ENCODE assay signal across 9 mouse cellular contexts in the genomic region with DNA sequence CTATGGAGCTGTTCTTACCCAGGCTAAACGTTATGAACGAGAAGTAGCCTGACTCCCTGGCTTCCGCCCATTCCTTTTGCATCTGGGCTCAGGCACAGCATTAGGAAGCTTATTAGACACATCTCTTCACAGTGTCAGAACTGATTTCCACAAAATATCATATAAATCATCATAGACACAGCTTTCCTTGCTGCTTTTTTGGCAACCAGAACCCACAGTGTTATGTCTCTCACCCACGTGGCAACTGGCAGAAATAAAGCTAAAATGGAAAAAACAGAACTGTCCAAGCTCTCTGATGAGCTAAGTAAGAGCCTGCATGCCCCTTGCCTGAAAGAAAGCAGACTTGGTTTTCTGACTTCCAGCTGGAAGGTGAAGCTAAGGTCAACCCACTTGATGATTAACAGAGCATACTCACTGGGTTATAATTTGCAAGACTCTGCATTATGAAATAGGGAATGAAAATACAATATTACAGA.
A peak's percentile ranks its signal among the peaks of the same experiment; 100 is the strongest.
DNase-seq lines count a peak whose midpoint lies in the region; ATAC-seq and TF ChIP-seq lines count a peak whose summit lies in the region.
"Had no signal": no experiment of that assay in that cellular context is flagged by ENCODE, and none has a peak within 500 bp of the region (broad histone marks: within the 10 kb centered on the region; RNA-seq: fewer than 3 reads in every experiment).

No protein-coding gene starts in this region.

- ATAC-seq in intestine, embryonic 14.5 days (replicated peaks; ENCODE audit: low FRiP score, low TSS enrichment, low read depth): peak; percentile 91
- ATAC-seq in intestine, postnatal 0 days: no peak
- peak; percentile 88; the same call in 1 of the 2 replicates for ATAC-seq in kidney, embryonic 16.5 days (ENCODE audit: low FRiP score, low TSS enrichment)

- peaks cover 12% of the 10 kb centered on the region; the same call in 1 of the 2 replicates for H3K4me1 ChIP-seq in intestine, embryonic 14.5 days (replicated peaks; ENCODE audit: control insufficient read depth, insufficient read depth, low read length)
- H3K4me1 ChIP-seq in intestine, postnatal 0 days (replicated peaks; ENCODE audit: control insufficient read depth, insufficient read depth, low read length): no peaks in the 10 kb centered on the region
- H3K4me1 ChIP-seq in kidney, embryonic 16.5 days (ENCODE audit: insufficient read depth, low read length): peaks cover 5% of the 10 kb centered on the region; the same call in 1 of the 2 replicates

- peak overlapping the region; percentile 74 for H3K27ac ChIP-seq in intestine, embryonic 14.5 days (ENCODE audit: low read depth)
- no peak overlapping the region for H3K27ac ChIP-seq in intestine, postnatal 0 days (ENCODE audit: low read depth, low read length)
- peak overlapping the region; percentile 77 for H3K27ac ChIP-seq in kidney, embryonic 16.5 days (ENCODE audit: low read length)

- H3K9ac ChIP-seq in intestine, embryonic 14.5 days (ENCODE audit: low read length): no peak overlapping the region
- H3K9ac ChIP-seq in intestine, postnatal 0 days (ENCODE audit: low read depth, low read length): no peak overlapping the region
- no peak overlapping the region for H3K9ac ChIP-seq in kidney, embryonic 16.5 days (replicated peaks; ENCODE audit: low read length)

- no peaks in the 10 kb centered on the region for H3K9me3 ChIP-seq in intestine, embryonic 14.5 days (ENCODE audit: control insufficient read depth, low read length)
- H3K9me3 ChIP-seq in intestine, postnatal 0 days (ENCODE audit: control insufficient read depth): no peaks in the 10 kb centered on the region
- H3K9me3 ChIP-seq in kidney, embryonic 16.5 days (ENCODE audit: low read length): no peaks in the 10 kb centered on the region

- H3K36me3 ChIP-seq in intestine, embryonic 14.5 days (ENCODE audit: control insufficient read depth, insufficient read depth, low read length): no peaks in the 10 kb centered on the region
- no peaks in the 10 kb centered on the region for H3K36me3 ChIP-seq in intestine, postnatal 0 days (ENCODE audit: control insufficient read depth, insufficient read depth)
- H3K36me3 ChIP-seq in kidney, embryonic 16.5 days (ENCODE audit: insufficient read depth, low read length): no peaks in the 10 kb centered on the region

- no peak for TF ChIP-seq CTCF in intestine, postnatal 0 days (IDR thresholded peaks at IDR 0.05; ENCODE audit: low read depth)

- peak; percentile 60 for DNase-seq in intestine, embryonic 14.5 days (ENCODE audit: low spot score)
- peak; percentile 35 for DNase-seq in embryo, embryonic 11 days
- DNase-seq in skeletal muscle tissue, adult 2 months (ENCODE audit: low read depth, low spot score): peak; percentile 19
- no peak for DNase-seq in urinary bladder, postnatal 10 days (ENCODE audit: low spot score)
- no peak for DNase-seq in adrenal gland, postnatal 14 days
- DNase-seq in cerebellum, postnatal 10 days: no peak
- DNase-seq: lung, adult 2 months had no signal

- 17% methylated on average over 4 of the region's 4 CpGs for WGBS in intestine, embryonic 14.5 days
- WGBS in intestine, postnatal 0 days: 47% methylated on average over 4 of the region's 4 CpGs
- 65% methylated on average over 4 of the region's 4 CpGs for WGBS in kidney, embryonic 16.5 days

- H3K27me3 ChIP-seq in intestine, embryonic 14.5 days (replicated peaks; ENCODE audit: control insufficient read depth, insufficient read depth, low read length): no peaks in the 10 kb centered on the region
- H3K27me3 ChIP-seq in intestine, postnatal 0 days (replicated peaks; ENCODE audit: control insufficient read depth, insufficient read depth, low read length): no peaks in the 10 kb centered on the region
- no peaks in the 10 kb centered on the region for H3K27me3 ChIP-seq in kidney, embryonic 16.5 days (ENCODE audit: insufficient read depth, low read length)

- H3K4me2 ChIP-seq in intestine, embryonic 14.5 days (ENCODE audit: low read length): 0 out of 2 replicates have a peak overlapping the region, but pooled peaks have one; percentile 15
- H3K4me2 ChIP-seq in intestine, postnatal 0 days (replicated peaks; ENCODE audit: low read depth): no peak overlapping the region
- no peak overlapping the region for H3K4me2 ChIP-seq in kidney, embryonic 16.5 days (replicated peaks; ENCODE audit: low read depth, low read length)

- H3K4me3 ChIP-seq in intestine, embryonic 14.5 days (ENCODE audit: low read depth, low read length): no peak overlapping the region
- no peak overlapping the region for H3K4me3 ChIP-seq in intestine, postnatal 0 days (ENCODE audit: low read depth, low read length)
- H3K4me3 ChIP-seq in kidney, embryonic 16.5 days (ENCODE audit: low read length): no peak overlapping the region

Comparison
In these comparisons a context has a peak if more than half of its experiments do, and no peak if none do; other contexts are left out.
1. DNase-seq: peak in intestine, embryonic 14.5 days (single experiment), embryo, embryonic 11 days (single experiment) and skeletal muscle tissue, adult 2 months (single experiment); none in urinary bladder, postnatal 10 days (single experiment), adrenal gland, postnatal 14 days (single experiment) and cerebellum, postnatal 10 days (0 of 2).